Mouse (Mus musculus): ENCODE measurements at regions not wholly inside any gene's neighbourhood (a gene's known extent, or its start where the extent isn't known, plus 50 kb on each side); places are given as distances from the start of the nearest gene placed in this dataset.

GRCm38 (mm10) chr4:30776816-30777442 lies 1187.0 kb upstream of the Map3k7 start:
- DNase-seq (ENCODE audit: low read depth) = no peak

DNA sequence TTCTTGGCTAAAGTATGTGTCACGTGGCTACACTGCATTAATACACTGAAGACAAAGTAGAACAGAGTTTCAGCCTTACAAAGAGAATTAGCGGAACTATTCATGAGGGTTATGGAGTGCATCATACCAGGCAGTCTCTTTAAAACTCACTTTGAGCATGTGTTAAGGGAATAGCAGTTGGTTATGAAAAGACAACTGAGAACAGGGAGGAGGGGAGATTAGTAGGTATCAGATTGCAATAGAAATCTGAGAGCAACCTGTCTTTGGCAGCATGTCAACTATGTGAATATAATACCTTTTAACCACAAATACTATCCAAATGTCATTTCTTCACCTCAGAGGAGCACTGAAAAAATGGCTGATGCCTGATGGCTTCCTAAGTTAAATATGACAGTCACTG lies 1182.2 kb upstream of the Map3k7 start:
- no peak for DNase-seq (ENCODE audit: low read depth)

- no peak for DNase-seq (ENCODE audit: low read depth)
Observed at GRCm38 (mm10) chr4:30789976-30790657, 1173.8 kb upstream of the Map3k7 start.

- DNase-seq (ENCODE audit: low read depth) = no peak
Observed at GRCm38 (mm10) chr4:30809798-30810197, 1154.1 kb upstream of the Map3k7 start.

DNA sequence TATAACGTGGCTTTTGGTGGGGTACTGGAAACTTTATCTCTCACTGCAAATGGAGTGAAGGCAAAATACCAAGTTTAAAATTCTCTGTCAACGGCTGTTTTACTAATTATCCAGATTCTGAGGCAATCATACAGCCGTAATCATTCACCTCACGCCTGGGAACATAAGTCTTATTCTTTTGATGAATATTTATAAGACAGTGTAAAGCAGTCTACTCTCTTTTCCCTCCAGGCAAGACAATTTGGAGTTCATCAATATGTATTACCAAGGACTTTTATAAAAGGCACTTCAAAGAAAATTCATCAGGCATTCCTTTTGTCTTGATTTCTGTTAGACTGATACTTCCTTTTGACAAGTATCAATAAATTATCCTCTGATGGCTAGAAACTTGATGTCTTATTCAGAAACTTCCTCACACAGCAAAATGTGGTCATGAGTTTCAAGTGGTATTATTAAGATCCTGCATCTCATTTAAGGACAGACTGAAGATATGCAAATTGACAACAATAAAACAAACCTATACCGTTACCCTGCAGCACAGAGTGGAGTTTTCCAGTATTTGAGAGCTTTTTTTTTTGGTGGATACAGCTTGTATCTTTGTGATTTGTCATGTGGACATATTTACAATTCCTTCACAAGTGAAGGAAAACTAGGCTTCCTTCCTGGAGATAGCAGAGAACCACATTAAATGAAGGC lies 1108.4 kb upstream of the Map3k7 start:
- no peak for DNase-seq (ENCODE audit: low read depth)

DNA sequence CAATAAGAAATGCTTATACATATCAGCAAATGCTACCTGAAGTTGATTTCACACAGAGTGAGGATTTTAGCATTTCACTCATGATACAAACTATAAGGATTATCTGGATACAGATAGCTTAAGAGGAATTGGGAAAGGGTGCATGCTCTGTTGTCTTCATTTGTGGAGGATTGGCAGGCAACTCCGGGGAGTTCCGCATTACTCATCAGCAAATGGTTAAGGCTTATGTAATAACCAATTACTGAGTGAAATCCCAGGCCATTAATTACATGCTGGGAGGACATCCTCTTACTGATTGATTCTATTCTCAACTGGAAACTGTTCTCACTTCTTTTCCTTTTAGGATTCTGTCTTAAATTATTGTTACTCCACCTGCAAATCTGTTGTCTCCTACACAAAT lies 1058.9 kb upstream of the Map3k7 start:
- DNase-seq (ENCODE audit: low read depth) = no peak

GRCm38 (mm10) chr4:30922944-30923343 lies 1041.0 kb upstream of the Map3k7 start:
- DNase-seq (ENCODE audit: low read depth) = no peak

DNA sequence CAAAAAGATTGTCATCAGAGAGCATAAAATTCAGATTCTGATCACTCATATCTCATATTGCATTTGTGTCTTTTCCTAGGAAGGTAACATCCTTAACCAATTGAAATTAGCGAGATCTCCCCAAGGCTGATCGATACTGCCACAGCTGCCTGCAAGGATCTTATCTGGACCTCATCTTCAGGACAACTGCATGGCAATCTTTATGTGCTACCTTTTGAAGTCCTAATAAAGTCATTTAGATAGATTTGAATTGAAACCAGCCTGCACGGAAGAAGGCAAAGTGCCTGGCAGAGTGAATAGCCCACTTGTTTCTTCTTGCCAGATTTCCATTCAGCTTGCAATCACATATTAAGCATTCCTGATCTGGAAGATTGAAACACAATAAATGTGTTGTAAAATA lies 1031.5 kb upstream of the Map3k7 start:
- no peak for DNase-seq (ENCODE audit: low read depth)

DNA sequence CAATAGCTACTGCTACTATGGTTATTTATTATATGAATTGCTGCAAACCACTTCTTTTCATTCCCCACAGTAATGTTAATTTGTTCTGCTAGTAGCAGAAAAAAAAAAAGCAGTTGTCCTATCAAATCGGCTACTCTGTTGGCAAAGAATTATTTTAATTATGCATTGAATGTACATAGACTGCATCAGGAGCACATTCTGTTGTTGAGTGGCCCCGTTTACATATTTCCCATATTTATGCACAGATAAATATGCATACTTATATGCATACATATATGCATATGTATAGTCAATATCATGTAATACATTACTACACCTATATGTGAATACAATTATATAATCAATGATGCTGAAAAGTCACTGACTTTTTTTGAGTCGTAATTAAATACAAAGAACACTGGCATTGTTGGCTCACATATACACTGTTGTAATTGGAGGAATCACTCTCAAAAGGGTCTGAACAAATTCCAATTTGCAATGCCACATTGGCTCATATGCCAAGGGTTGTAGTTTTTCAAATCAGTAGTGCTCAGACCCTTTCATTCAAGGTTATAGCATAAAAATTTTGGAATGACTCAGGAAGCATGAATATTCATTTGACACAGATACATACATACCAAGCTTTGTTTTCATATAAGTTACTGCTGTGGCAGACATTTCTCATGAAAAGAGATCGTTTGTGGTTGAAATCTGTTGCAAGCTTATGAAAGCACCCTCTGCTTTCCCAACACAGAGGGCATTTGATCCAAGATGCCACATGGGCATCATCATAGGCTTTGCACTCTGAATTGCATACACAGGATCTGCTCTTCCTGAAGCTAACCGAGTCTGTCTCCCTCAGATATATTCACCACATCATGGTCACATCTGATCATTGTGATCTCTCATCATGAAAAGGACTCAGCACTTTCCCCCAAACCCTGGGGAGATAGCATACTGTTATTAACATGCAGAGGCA lies 1030.6 kb upstream of the Map3k7 start:
- no peak for DNase-seq (ENCODE audit: low read depth)

DNA sequence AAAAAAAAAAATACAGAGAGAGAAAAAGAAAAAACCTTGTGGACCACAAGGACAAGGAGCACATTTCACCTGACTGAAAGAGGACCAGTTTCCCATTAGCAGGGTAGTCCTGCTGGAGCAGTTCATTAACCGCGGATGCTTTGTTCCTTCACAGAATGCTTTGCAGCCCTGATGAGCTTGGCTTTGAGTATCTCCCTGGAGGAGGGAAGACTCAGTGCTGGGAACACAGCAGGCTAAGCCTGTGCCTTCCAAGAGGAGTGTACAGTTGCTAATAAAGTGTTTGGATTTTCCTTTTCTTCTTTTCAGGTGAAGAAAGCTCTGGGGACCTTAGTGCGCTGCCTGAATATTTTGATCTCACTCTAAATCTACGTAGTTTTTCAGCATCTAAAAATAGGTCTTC lies 980.3 kb upstream of the Map3k7 start:
- no peak for DNase-seq (ENCODE audit: low read depth)

DNA sequence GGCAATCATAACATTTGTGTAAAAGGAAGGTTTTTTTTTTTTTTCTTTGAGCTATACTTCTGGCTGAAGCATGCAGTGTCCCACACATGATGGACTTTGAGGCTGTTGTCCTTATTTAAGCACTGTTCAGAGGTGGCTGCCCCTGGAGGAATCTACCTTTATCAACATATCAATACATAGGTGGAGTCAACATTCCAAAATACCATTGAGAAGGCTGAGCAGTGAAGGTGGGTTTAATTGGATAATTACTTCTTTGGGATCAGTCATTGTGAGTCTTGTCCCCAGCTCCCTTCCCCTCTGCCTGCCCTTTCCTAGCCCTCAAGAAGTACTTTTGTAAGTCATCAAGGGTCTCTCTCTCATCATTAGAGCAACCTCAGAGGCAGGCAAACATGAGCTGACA lies 951.9 kb upstream of the Map3k7 start:
- no peak for DNase-seq (ENCODE audit: low read depth)

GRCm38 (mm10) chr4:31052077-31052677 lies 911.7 kb upstream of the Map3k7 start:
- no peak for DNase-seq (ENCODE audit: low read depth)

GRCm38 (mm10) chr4:31076236-31076635 lies 887.7 kb upstream of the Map3k7 start:
- no peak for DNase-seq (ENCODE audit: low read depth)

DNA sequence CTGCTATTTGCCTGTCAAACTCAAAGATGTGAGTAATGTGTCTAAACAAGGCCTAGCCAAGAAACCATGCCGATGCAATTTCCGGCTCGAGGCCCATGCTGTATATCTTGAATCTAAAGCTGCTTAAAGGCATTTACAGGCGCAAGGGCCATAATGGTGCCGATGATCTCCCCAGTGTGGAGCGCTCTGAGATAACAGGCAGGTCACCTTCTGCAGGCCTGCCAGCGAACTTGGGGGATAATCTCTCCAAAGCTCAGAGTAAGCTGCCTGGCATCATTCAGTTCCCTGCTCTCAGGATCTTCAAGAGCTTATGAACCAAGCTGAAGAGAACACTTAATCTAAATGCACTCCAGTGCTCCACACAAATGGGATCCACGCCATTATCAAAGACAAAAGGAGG lies 842.3 kb upstream of the Map3k7 start:
- no peak for DNase-seq (ENCODE audit: low read depth)

DNA sequence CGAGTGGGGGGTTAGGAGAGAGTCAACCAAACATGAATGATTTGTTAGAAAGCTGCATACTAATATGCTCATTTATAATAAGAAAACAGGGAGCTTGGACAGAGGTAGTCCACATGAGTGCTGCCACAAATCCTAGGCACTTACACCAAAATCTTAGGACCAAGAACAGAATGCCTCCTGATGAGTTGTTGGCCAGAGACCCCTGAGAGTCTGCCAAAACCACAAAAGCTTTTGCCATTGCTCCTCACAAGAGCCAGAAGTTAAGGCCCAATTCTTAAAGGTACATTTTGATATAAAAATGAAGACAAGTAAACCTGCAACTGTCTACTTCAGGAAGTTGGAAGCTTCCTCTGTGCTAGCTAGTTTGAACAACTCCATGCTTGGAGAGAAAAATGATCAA lies 820.7 kb upstream of the Map3k7 start:
- no peak for DNase-seq (ENCODE audit: low read depth)

DNA sequence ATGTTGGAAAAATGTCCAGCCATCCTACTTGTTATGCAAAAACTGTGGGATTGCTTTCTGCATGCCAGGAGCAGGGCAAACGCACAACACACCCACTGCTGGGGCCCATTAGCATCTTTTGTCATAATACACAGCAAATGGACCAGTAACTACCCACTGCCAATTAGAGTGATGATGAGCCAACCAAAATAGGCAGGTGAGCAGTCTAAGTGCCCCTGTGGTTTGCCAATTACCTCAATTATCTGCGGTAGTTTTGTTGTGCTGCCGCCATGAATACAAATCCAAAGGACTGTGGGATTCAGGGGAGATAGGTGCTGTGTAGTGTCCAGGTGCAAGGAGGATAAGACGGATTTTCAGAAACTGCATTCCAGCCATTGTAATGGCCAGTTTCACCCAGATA lies 796.5 kb upstream of the Map3k7 start:
- no peak for DNase-seq (ENCODE audit: low read depth)

- DNase-seq (ENCODE audit: low read depth) = no peak
Observed at GRCm38 (mm10) chr4:31168357-31168756, 795.5 kb upstream of the Map3k7 start.

DNA sequence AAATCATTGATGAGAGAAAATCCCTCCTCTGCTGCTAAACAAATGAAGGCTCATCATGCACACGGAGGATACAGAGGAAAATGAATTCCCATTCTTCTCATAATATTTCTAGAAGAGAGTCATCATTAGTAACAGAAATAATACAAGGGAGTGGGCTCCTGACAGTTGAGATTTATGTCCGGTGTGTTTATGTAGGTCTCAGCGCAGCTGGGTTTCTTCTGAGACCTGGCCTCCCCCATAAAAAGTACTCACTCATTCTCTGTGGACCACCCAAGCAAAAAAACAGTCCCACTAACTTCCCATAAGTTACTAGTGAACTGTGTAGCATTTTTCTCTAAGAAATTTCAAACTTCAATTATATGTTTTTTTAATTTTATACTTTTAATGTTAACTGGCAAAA lies 792.7 kb upstream of the Map3k7 start:
- DNase-seq (ENCODE audit: low read depth) = no peak

- DNase-seq (ENCODE audit: low read depth) = no peak
Observed at GRCm38 (mm10) chr4:31197852-31198251, 766.0 kb upstream of the Map3k7 start.

- DNase-seq (ENCODE audit: low read depth) = no peak
Observed at GRCm38 (mm10) chr4:31203286-31203685, 760.6 kb upstream of the Map3k7 start.

DNA sequence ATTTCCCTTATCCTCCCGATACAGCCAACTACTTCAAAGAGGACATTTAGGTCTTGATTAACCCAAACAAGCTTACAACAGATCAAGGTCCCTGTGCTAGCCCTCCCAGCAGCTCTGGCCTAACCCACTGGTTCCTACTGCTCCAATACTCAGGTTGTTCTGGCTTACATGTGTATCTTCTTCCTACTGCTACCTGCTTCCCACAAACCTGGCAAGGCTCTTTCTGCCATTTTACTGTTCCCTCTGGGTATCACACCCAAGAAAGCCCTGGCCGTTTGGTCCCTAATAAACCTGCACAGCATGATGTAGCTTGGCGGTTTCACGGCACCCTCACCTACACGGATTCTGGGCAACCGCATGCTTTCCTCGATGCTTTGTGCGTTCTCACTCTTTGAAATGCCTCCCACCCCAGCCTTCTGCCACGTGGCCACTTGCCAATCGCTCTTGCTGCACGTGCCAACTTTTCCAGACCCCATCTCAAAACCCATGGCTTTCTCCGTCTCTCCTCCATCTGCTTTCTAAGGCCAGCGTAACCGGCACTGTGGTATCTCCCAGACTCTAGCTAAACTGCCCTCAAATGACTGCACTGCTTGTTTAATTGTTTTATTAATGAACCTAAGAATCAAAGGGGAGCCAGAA lies 758.4 kb upstream of the Map3k7 start:
- no peak for DNase-seq (ENCODE audit: low read depth)

Measured in induced T-regulatory cell, adult 2 months (primary cell).